Mouse (Mus musculus) spleen, adult 2 months (tissue): ENCODE measurements around the gene Cfap221. TPM values are rescaled to one million over a fixed set of nuclear protein-coding genes. Genes with fewer than 3 reads are reported as not detected.

Experiments
- DNase-seq, 2 experiments: peaks; one replicate each; pipeline versions ENCODE4 v3.0.0 to v3.0.0-alpha.2; 2012 to 2021; ENCODE audit warnings: low spot score in 2 of 2, low read depth in 1 of 2
- H3K27ac ChIP-seq: fragments of 200-500 bp; 2 replicates; pipeline ENCODE4 v1.5.1; 2012; ENCODE audit warnings: low read length, inconsistent platforms; ENCODE audit not compliant: insufficient read depth
- H3K27me3 ChIP-seq: fragments of 200-500 bp; 2 replicates; pipeline ENCODE4 v1.6.1; 2012; ENCODE audit warnings: mild to moderate bottlenecking, moderate library complexity, low read length, inconsistent platforms; ENCODE audit not compliant: control insufficient read depth, insufficient read depth
- H3K36me3 ChIP-seq: fragments of 200-500 bp; 2 replicates; pipeline ENCODE4 v1.6.1; 2012; ENCODE audit warnings: mild to moderate bottlenecking, low read length, inconsistent platforms; ENCODE audit not compliant: control insufficient read depth, insufficient read depth
- H3K4me1 ChIP-seq: fragments of 200-500 bp; 2 replicates; pipeline ENCODE4 v1.6.1; 2011; ENCODE audit warnings: inconsistent platforms; ENCODE audit not compliant: control insufficient read depth, insufficient read depth, insufficient read length
- H3K4me3 ChIP-seq: fragments of 200-500 bp; 2 replicates; pipeline ENCODE4 v1.5.1; 2011; ENCODE audit warnings: mild to moderate bottlenecking, inconsistent platforms; ENCODE audit not compliant: insufficient read depth, insufficient read length; ENCODE audit errors: extremely low read depth
- CTCF ChIP-seq: fragments of 200-500 bp; IDR thresholded peaks from 2 replicates; pipeline ENCODE4 v1.5.1; 2011; ENCODE audit warnings: mild to moderate bottlenecking, inconsistent platforms; ENCODE audit not compliant: insufficient read depth, insufficient read length, insufficient replicate concordance; ENCODE audit errors: extremely low read depth
- POLR2A ChIP-seq: fragments of 200-500 bp; IDR thresholded peaks from 2 replicates; pipeline ENCODE4 v1.6.1; 2011; ENCODE audit warnings: low read depth, low read length, inconsistent platforms
- WGBS: fragments of 180-500 bp; shearing (Covaris S2); methylation state at CpG from one replicate; pipeline ENCODE4 v1.1.7; 2018; 5-methylcytosine and 5-hydroxymethylcytosine counted together
- polyA plus RNA-seq: library from polyadenylated mRNA; depleted of rRNA; stranded (reverse); fragments of >200 nt; gene quantifications from 2 replicates; pipeline ENCODE4 v1.2.3, GENCODE M21; 2012

Cfap221 gene
- polyA plus RNA-seq, 1 experiment, result not detected

GRCm38 (mm10) chr1:120007851-120008588, 11.0 kb upstream of the Cfap221 start:
- DNase-seq, result no peak
- Histone ChIP-seq H3K36me3 (no peaks in the 10 kb centered on the region), H3K4me1 (no peaks in the 10 kb centered on the region), H3K4me3 (no peak overlapping the region), H3K27me3 (peaks cover 3% of the 10 kb centered on the region; the same call in 1 of the 2 replicates), H3K27ac (no peak overlapping the region)
- TF ChIP-seq CTCF (no peak), POLR2A (no peak)
- 50% methylated on average over 11 of the region's 11 CpGs for WGBS

GRCm38 (mm10) chr1:120006844-120007790, 10.1 kb upstream of the Cfap221 start, which contains the start of gene Sctr:
TSS of gene Sctr (plus strand) at chr1:120006894.
- Histone ChIP-seq H3K36me3 (no peaks in the 10 kb centered on the region), H3K27me3 (peaks cover 3% of the 10 kb centered on the region; the same call in 1 of the 2 replicates), H3K4me1 (no peaks in the 10 kb centered on the region), H3K4me3 (no peak within 1 kb of the TSS), H3K27ac (no peak within 1 kb of the TSS)
- no peak for DNase-seq
- WGBS, result 7% methylated on average over 39 of the region's 39 CpGs
- TF ChIP-seq POLR2A, result no peak
- TF ChIP-seq CTCF, result no peak

GRCm38 (mm10) chr1:119997644-119998043, 610 bp upstream of the Cfap221 start:
- 57% methylated on average over 5 of the region's 5 CpGs for WGBS
- H3K27me3 ChIP-seq, result no peaks in the 10 kb centered on the region
- H3K4me1 ChIP-seq, result no peaks in the 10 kb centered on the region
- no peak overlapping the region for H3K27ac ChIP-seq
- H3K4me3 ChIP-seq, result no peak overlapping the region
- no peak for TF ChIP-seq CTCF
- TF ChIP-seq POLR2A, result no peak
- no peaks in the 10 kb centered on the region for H3K36me3 ChIP-seq
- no peak for DNase-seq

GRCm38 (mm10) chr1:119986555-119986954, 10.5 kb downstream of the Cfap221 start:
- Histone ChIP-seq H3K4me1 (no peaks in the 10 kb centered on the region), H3K4me3 (no peak overlapping the region), H3K36me3 (no peaks in the 10 kb centered on the region), H3K27me3 (no peaks in the 10 kb centered on the region), H3K27ac (no peak overlapping the region)
- no peak for TF ChIP-seq CTCF
- TF ChIP-seq POLR2A, result no peak
- DNase-seq, result no peak
- 86% methylated on average over 5 of the region's 5 CpGs for WGBS

- Histone ChIP-seq H3K36me3 (no peaks in the 10 kb centered on the region), H3K27ac (no peak overlapping the region), H3K27me3 (no peaks in the 10 kb centered on the region), H3K4me3 (no peak overlapping the region), H3K4me1 (no peaks in the 10 kb centered on the region)
- no peak for DNase-seq
- TF ChIP-seq CTCF (no peak), POLR2A (no peak)
- 82% methylated on average over 4 of the region's 4 CpGs for WGBS
Measured at GRCm38 (mm10) chr1:119975141-119975540, 21.9 kb downstream of the Cfap221 start.

- WGBS, result 50% methylated on average over 4 of the region's 4 CpGs
- H3K36me3 ChIP-seq, result no peaks in the 10 kb centered on the region
- no peak overlapping the region for H3K4me3 ChIP-seq
- H3K4me1 ChIP-seq, result no peaks in the 10 kb centered on the region
- no peak for DNase-seq
- TF ChIP-seq CTCF (no peak), POLR2A (no peak)
- no peaks in the 10 kb centered on the region for H3K27me3 ChIP-seq
- no peak overlapping the region for H3K27ac ChIP-seq
Measured at GRCm38 (mm10) chr1:119973117-119973516, 23.9 kb downstream of the Cfap221 start.
